Mouse (Mus musculus) MEL (cell line): Measurements from ENCODE around the gene Rpl12. TPM values are rescaled to one million over a fixed set of nuclear protein-coding genes. Genes with fewer than 3 reads are reported as not detected.

Experiments
- DNase-seq: peaks from one replicate; pipeline ENCODE4 v3.0.0; 2011; ENCODE audit warnings: low read depth, low spot score
- H3K27ac ChIP-seq: 2 replicates; pipeline ENCODE4 v1.5.1; 2012; ENCODE audit warnings: low read depth, mild to moderate bottlenecking, control low read depth, low read length, moderate library complexity; ENCODE audit not compliant: control insufficient read depth
- H3K27me3 ChIP-seq, 2 experiments: fragments of 150-350 bp in 1 of 2; sonication (generic) in 1 of 2; 2 replicates each; pipeline ENCODE4 v1.6.1; 2012; ENCODE audit warnings: low read length in 2 of 2, mild to moderate bottlenecking in 2 of 2, improper control_type of control experiment in 1 of 2, moderate library complexity in 1 of 2; ENCODE audit not compliant: insufficient read depth in 2 of 2, control insufficient read depth in 1 of 2
- H3K36me3 ChIP-seq, 2 experiments: 2 replicates each; pipeline ENCODE4 v1.6.1; 2012 to 2014; ENCODE audit warnings: low read length in 2 of 2, improper control_type of control experiment in 1 of 2, inconsistent platforms in 1 of 2, mild to moderate bottlenecking in 1 of 2; ENCODE audit not compliant: insufficient read depth in 2 of 2, control insufficient read depth in 1 of 2
- H3K4me1 ChIP-seq, 2 experiments: fragments of 150-350 bp in 1 of 2; sonication (generic) in 1 of 2; 2 replicates each; pipeline ENCODE4 v1.6.1; 2012; ENCODE audit warnings: low read length in 2 of 2, improper control_type of control experiment in 1 of 2, mild to moderate bottlenecking in 1 of 2; ENCODE audit not compliant: insufficient read depth in 2 of 2, control insufficient read depth in 1 of 2
- H3K4me3 ChIP-seq, 2 experiments: fragments of 150-350 bp in 1 of 2; sonication (generic) in 1 of 2; 2 replicates each; pipeline ENCODE4 v1.5.1; 2012; ENCODE audit warnings: low read depth in 2 of 2, low read length in 2 of 2, mild to moderate bottlenecking in 2 of 2, moderate library complexity in 2 of 2, control low read depth in 1 of 2, improper control_type of control experiment in 1 of 2; ENCODE audit not compliant: control insufficient read depth in 1 of 2, insufficient read depth in 1 of 2
- H3K79me2 ChIP-seq: 2 replicates; pipeline ENCODE4 v1.6.1; 2012; ENCODE audit warnings: mild to moderate bottlenecking, low read length, moderate library complexity; ENCODE audit not compliant: control insufficient read depth, poor library complexity, insufficient read depth
- H3K9ac ChIP-seq: 2 replicates; pipeline ENCODE4 v1.6.1; 2012; ENCODE audit warnings: low read depth, mild to moderate bottlenecking, control low read depth, low read length, moderate library complexity; ENCODE audit not compliant: control insufficient read depth, poor library complexity, severe bottlenecking
- H3K9me3 ChIP-seq: fragments of 150-350 bp; sonication (generic); replicated peaks from 2 replicates; pipeline ENCODE4 v1.6.1; 2012; ENCODE audit warnings: mild to moderate bottlenecking, low read length, improper control_type of control experiment, moderate library complexity; ENCODE audit not compliant: insufficient read depth
- CHD1 ChIP-seq: IDR thresholded peaks from 2 replicates; pipeline ENCODE4 v1.6.1; 2012; ENCODE audit warnings: low read depth, mild to moderate bottlenecking, inconsistent platforms, low read length, improper control_type of control experiment
- CHD2 ChIP-seq: IDR thresholded peaks from 2 replicates; pipeline ENCODE4 v1.6.1; 2011; ENCODE audit warnings: low read length, improper control_type of control experiment
- CTCF ChIP-seq, 3 experiments: IDR thresholded peaks in 2 of 3; conservative IDR thresholded peaks in 1 of 3; 2 replicates each; pipeline ENCODE4 v1.5.1; 2011 to 2012; ENCODE audit warnings: low read length in 3 of 3, low read depth in 2 of 3, mild to moderate bottlenecking in 2 of 3, improper control_type of control experiment in 1 of 3, inconsistent platforms in 1 of 3, mixed read lengths in 1 of 3, moderate library complexity in 1 of 3; ENCODE audit not compliant: control insufficient read depth in 1 of 3, insufficient read depth in 1 of 3, poor library complexity in 1 of 3, severe bottlenecking in 1 of 3
- E2F4 ChIP-seq: IDR thresholded peaks from 2 replicates; pipeline ENCODE4 v1.6.1; 2011; ENCODE audit warnings: low read depth, low read length, improper control_type of control experiment, borderline replicate concordance
- EP300 ChIP-seq, 2 experiments: IDR thresholded peaks; 2 replicates each; pipeline ENCODE4 v1.6.1; 2011; ENCODE audit warnings: improper control_type of control experiment in 2 of 2, low read length in 2 of 2, low read depth in 1 of 2, mild to moderate bottlenecking in 1 of 2
- ETS1 ChIP-seq: IDR thresholded peaks from 2 replicates; pipeline ENCODE4 v1.6.1; 2012; ENCODE audit warnings: low read depth, mild to moderate bottlenecking, inconsistent platforms, low read length, improper control_type of control experiment, moderate library complexity
- GABPA ChIP-seq: IDR thresholded peaks from 2 replicates; pipeline ENCODE4 v1.6.1; 2012; ENCODE audit warnings: low read depth, mild to moderate bottlenecking, inconsistent platforms, low read length, improper control_type of control experiment, moderate library complexity
- GATA1 ChIP-seq: IDR thresholded peaks from 2 replicates; pipeline ENCODE4 v1.6.1; 2011; ENCODE audit warnings: low read depth, low read length, improper control_type of control experiment
- HCFC1 ChIP-seq: IDR thresholded peaks from 2 replicates; pipeline ENCODE4 v1.6.1; 2012; ENCODE audit warnings: low read depth, mild to moderate bottlenecking, inconsistent platforms, low read length, improper control_type of control experiment, moderate library complexity
- JUND ChIP-seq: IDR thresholded peaks from 2 replicates; pipeline ENCODE4 v1.6.1; 2011; ENCODE audit warnings: low read depth, mild to moderate bottlenecking, improper control_type of control experiment, low read length
- KAT2A ChIP-seq: conservative IDR thresholded peaks from 2 replicates; pipeline ENCODE4 v1.6.1; 2012; ENCODE audit warnings: low read depth, low read length, improper control_type of control experiment, inconsistent platforms
- MAFK ChIP-seq: IDR thresholded peaks from 2 replicates; pipeline ENCODE4 v1.6.1; 2011; ENCODE audit warnings: low read depth, mild to moderate bottlenecking, low read length, improper control_type of control experiment, borderline replicate concordance
- MAX ChIP-seq: IDR thresholded peaks from 2 replicates; pipeline ENCODE4 v1.6.1; 2011; ENCODE audit warnings: low read length, improper control_type of control experiment
- MEF2A ChIP-seq: IDR thresholded peaks from 2 replicates; pipeline ENCODE4 v1.6.1; 2014; ENCODE audit warnings: low read depth, mild to moderate bottlenecking, inconsistent platforms, low read length, improper control_type of control experiment; ENCODE audit not compliant: poor library complexity, insufficient replicate concordance, severe bottlenecking; ENCODE audit errors: extremely low read depth
- MXI1 ChIP-seq: IDR thresholded peaks from 2 replicates; pipeline ENCODE4 v1.6.1; 2011; ENCODE audit warnings: mild to moderate bottlenecking, low read depth, low read length, improper control_type of control experiment
- MYC ChIP-seq: IDR thresholded peaks from 2 replicates; pipeline ENCODE4 v1.6.1; 2011; ENCODE audit warnings: low read depth, mild to moderate bottlenecking, low read length, improper control_type of control experiment, moderate library complexity
- NRF1 ChIP-seq: IDR thresholded peaks from 2 replicates; pipeline ENCODE4 v1.6.1; 2014; ENCODE audit warnings: low read depth, mild to moderate bottlenecking, inconsistent platforms, low read length, improper control_type of control experiment, moderate library complexity; ENCODE audit not compliant: poor library complexity, insufficient read depth, severe bottlenecking
- POLR2A ChIP-seq, 2 experiments: IDR thresholded peaks; 2 replicates each; pipeline ENCODE4 v1.6.1; 2011 to 2012; ENCODE audit warnings: low read length in 2 of 2, mild to moderate bottlenecking in 2 of 2, control low read depth in 1 of 2, improper control_type of control experiment in 1 of 2, low read depth in 1 of 2, moderate library complexity in 1 of 2; ENCODE audit not compliant: control insufficient read depth in 1 of 2, insufficient read depth in 1 of 2, poor library complexity in 1 of 2
- POLR2AphosphoS2 ChIP-seq: IDR thresholded peaks from 2 replicates; pipeline ENCODE4 v1.6.1; 2011; ENCODE audit warnings: low read length, improper control_type of control experiment
- POLR2AphosphoS5 ChIP-seq: IDR thresholded peaks from 2 replicates; pipeline ENCODE4 v1.6.1; 2012; ENCODE audit warnings: low read depth, borderline replicate concordance, mild to moderate bottlenecking, inconsistent platforms, low read length, moderate library complexity, mixed read lengths
- RAD21 ChIP-seq: IDR thresholded peaks from 2 replicates; pipeline ENCODE4 v1.6.1; 2011; ENCODE audit warnings: mild to moderate bottlenecking, low read depth, low read length, improper control_type of control experiment
- SIN3A ChIP-seq: IDR thresholded peaks from 2 replicates; pipeline ENCODE4 v1.6.1; 2012; ENCODE audit warnings: low read length, improper control_type of control experiment, inconsistent platforms
- SMC3 ChIP-seq: IDR thresholded peaks from 2 replicates; pipeline ENCODE4 v1.6.1; 2011; ENCODE audit warnings: low read depth, low read length, improper control_type of control experiment
- TAL1 ChIP-seq: IDR thresholded peaks from 2 replicates; pipeline ENCODE4 v1.6.1; 2012; ENCODE audit warnings: mild to moderate bottlenecking, inconsistent platforms, low read length, moderate library complexity, mixed read lengths
- TBP ChIP-seq: IDR thresholded peaks from 2 replicates; pipeline ENCODE4 v1.8.0; 2011; ENCODE audit warnings: low read depth, low read length, improper control_type of control experiment
- UBTF ChIP-seq: IDR thresholded peaks from 2 replicates; pipeline ENCODE4 v1.6.1; 2012; ENCODE audit warnings: low read depth, mild to moderate bottlenecking, inconsistent platforms, low read length, improper control_type of control experiment, moderate library complexity, borderline replicate concordance; ENCODE audit not compliant: insufficient read depth
- USF2 ChIP-seq, 2 experiments: IDR thresholded peaks; 2 replicates each; pipeline ENCODE4 v1.6.1; 2011 to 2012; ENCODE audit warnings: improper control_type of control experiment in 2 of 2, low read length in 2 of 2, borderline replicate concordance in 1 of 2, inconsistent platforms in 1 of 2, low read depth in 1 of 2, mild to moderate bottlenecking in 1 of 2; ENCODE audit not compliant: insufficient read depth in 1 of 2
- ZC3H11A ChIP-seq: IDR thresholded peaks from 2 replicates; pipeline ENCODE4 v1.6.1; 2012; ENCODE audit warnings: low read depth, mild to moderate bottlenecking, inconsistent platforms, low read length, improper control_type of control experiment
- ZKSCAN1 ChIP-seq: IDR thresholded peaks from 2 replicates; pipeline ENCODE4 v1.6.1; 2012; ENCODE audit warnings: low read depth, mild to moderate bottlenecking, inconsistent platforms, low read length, improper control_type of control experiment, moderate library complexity
- ZMIZ1 ChIP-seq: IDR thresholded peaks from 2 replicates; pipeline ENCODE4 v1.6.1; 2012; ENCODE audit warnings: low read depth, mild to moderate bottlenecking, inconsistent platforms, low read length, improper control_type of control experiment, moderate library complexity
- ZNF384 ChIP-seq: IDR thresholded peaks from 2 replicates; pipeline ENCODE4 v1.6.1; 2012; ENCODE audit warnings: low read depth, mild to moderate bottlenecking, inconsistent platforms, low read length, improper control_type of control experiment
- polyA plus RNA-seq, 2 experiments: library from polyadenylated mRNA; stranded (reverse) in 1 of 2; unstranded in 1 of 2; fragments of >175 nt in 1 of 2; fragments of >200 nt in 1 of 2; gene quantifications; 2 replicates each; pipeline versions ENCODE4 v1.2.1 to v1.2.4; 2012; ENCODE audit warnings: low replicate concordance in 2 of 2, low read depth in 1 of 2; ENCODE audit not compliant: insufficient read length in 2 of 2, insufficient read depth in 1 of 2, missing spikeins in 1 of 2
- total RNA-seq: library from RNA; depleted of rRNA; stranded (reverse); fragments of 300-350 nt; gene quantifications from 2 replicates; pipeline ENCODE4 v1.2.3, GENCODE M21; 2012

The Rpl12 gene
- total and polyA plus RNA-seq, 3 experiments: 116 to 1,842 TPM; not detected in 1

DNA sequence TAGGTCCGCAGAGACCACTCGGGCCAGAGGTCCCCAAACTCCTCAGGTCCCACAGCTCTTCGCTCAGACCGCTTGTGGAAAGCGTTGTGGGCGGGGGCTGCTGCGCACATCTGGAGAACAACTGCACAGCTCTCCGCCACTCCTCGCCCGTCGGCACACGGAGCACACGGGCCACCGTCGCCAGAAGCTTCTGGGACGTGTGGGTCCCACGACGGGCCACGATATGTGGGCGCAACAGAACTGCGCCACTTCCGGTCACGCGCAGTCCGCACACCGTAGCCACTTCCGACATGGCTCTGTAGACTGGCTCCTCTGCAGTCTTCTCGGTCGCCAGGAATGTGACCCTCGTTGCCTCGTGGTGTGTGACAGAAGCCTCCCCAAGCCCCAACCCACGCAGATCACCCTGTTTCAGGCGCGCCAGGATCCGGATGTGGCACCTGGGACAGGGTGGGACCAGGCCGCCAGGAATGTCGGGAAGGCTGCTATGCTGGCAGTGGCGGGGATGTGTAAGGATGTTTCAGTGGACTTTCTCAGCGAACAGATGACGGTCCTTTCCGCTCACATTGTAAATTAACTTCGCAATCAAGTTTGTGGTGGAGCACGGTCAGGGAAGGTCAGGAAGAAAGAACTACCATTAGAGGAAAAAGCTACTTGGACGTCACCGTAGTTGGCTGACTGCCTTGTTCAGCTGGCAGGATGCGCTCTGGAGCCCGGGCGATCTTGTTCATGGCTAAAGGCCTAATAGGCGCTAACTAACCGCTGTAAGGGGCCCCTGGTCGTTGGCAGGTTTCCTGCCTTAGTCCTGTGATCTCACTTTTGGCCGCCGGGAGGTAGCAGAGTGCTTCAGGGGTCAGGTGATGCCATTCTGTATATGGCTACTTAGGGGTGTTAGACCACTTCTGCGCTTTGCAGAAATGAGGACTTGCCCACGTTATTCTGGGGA is 5.6 kb downstream of the Rpl12 start (continued):
- TF ChIP-seq POLR2AphosphoS5 (peak; percentile 62), MAFK (no peak), USF2 (IDR thresholded peaks at IDR 0.05; ENCODE audit: borderline replicate concordance in 1 of 2, insufficient read depth in 1 of 2, low read depth in 1 of 2, low read length in 2 of 2) (0 out of 4 replicates have a peak, but pooled peaks of 1 of the 2 experiments have one; percentile 39), TAL1 (no peak), ZKSCAN1 (peak; percentile 24; the same call in 1 of the 2 replicates), HCFC1 (peak; percentile 95), TBP (peak; percentile 77), CTCF (IDR thresholded peaks at IDR 0.05 in 2 of 3, conservative IDR thresholded peaks at IDR 0.05 in 1 of 3; ENCODE audit: control insufficient read depth in 1 of 3, insufficient read depth in 1 of 3, low read depth in 2 of 3, low read length in 3 of 3, poor library complexity in 1 of 3, severe bottlenecking in 1 of 3) (peak; percentile 42 to 57 (median 54); a peak in 5 of 6 replicates), ZNF384 (no peak), ZC3H11A (no peak), KAT2A (peak; percentile 88), ZMIZ1 (peak; percentile 94), POLR2A (IDR thresholded peaks at IDR 0.05; ENCODE audit: control insufficient read depth in 1 of 2, insufficient read depth in 1 of 2, low read depth in 1 of 2, low read length in 2 of 2, poor library complexity in 1 of 2) (peak; percentile 87 to 94), JUND (no peak), POLR2AphosphoS2 (peak; percentile 87), GABPA (no peak; the same call in 1 of the 2 replicates), SMC3 (peak; percentile 51), MAX (peak; percentile 91), ETS1 (no peak; the same call in 1 of the 2 replicates), SIN3A (peak; percentile 86), CHD1 (0 out of 2 replicates have a peak, but pooled peaks have one; percentile 21)

DNA sequence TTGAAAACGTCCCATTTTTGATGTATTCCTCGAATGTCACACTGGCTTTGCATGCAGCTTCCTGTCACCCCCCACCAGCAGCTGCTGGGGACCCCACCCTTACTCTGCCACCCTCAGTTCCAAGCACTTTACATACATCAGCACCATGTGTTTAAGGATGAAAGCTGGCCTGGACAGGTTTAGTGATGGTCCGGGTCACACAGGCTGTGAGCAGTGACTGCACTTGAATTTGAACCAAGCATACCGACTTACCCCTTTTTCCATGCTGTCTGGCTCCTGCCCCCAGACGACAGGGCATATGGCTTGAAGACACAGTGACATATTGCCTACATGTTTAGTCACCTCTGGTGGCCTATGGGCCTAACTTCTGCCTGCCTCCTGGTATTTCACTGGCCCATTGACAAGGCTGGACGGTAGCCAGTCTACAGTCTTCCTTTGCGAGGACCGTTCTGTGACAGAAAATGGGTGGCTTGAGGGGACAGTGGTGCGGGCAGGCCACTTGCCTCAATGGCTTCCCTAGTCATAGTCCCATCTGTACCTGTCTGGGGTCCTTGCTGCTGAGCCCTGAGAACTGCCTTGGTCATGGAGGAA is 6.8 kb downstream of the Rpl12 start:
- Histone ChIP-seq H3K36me3 (peaks cover 6 to 10% of the 10 kb centered on the region in 2 experiments), H3K4me1 (peaks cover 0 to 5% of the 10 kb centered on the region in 2 experiments; a peak in 2 of 4 replicates), H3K9ac (0 out of 2 replicates have a peak overlapping the region, but pooled peaks have one; percentile 91), H3K27ac (no peak overlapping the region), H3K9me3 (no peaks in the 10 kb centered on the region), H3K79me2 (peaks cover 24% of the 10 kb centered on the region), H3K27me3 (no peaks in the 10 kb centered on the region), H3K4me3 (peak overlapping the region in 1 of 2 experiments; percentile 95; a peak in 1 of 4 replicates)
- no peak for DNase-seq
- TF ChIP-seq E2F4: no peak
- no peak for TF ChIP-seq MAX
- no peak for TF ChIP-seq MEF2A
- TF ChIP-seq USF2 (IDR thresholded peaks at IDR 0.05; ENCODE audit: borderline replicate concordance in 1 of 2, insufficient read depth in 1 of 2, low read depth in 1 of 2, low read length in 2 of 2): no peak
- TF ChIP-seq MXI1: no peak
- no peak for TF ChIP-seq SMC3
- no peak for TF ChIP-seq CHD2
- TF ChIP-seq RAD21: no peak
- TF ChIP-seq NRF1: no peak
- no peak for TF ChIP-seq UBTF
- TF ChIP-seq POLR2A (IDR thresholded peaks at IDR 0.05; ENCODE audit: control insufficient read depth in 1 of 2, insufficient read depth in 1 of 2, low read depth in 1 of 2, low read length in 2 of 2, poor library complexity in 1 of 2): no peak
- no peak for TF ChIP-seq MAFK
- no peak for TF ChIP-seq GATA1
- no peak for TF ChIP-seq KAT2A
- TF ChIP-seq MYC: no peak
- no peak for TF ChIP-seq JUND
- no peak for TF ChIP-seq EP300 (IDR thresholded peaks at IDR 0.05; ENCODE audit: low read depth in 1 of 2, low read length in 2 of 2)
